Mouse (Mus musculus) CH12.LX (cell line): ENCODE data around the gene Slc6a14. TPM values are rescaled to one million over a fixed set of nuclear protein-coding genes. Genes with fewer than 3 reads are reported as not detected.

Experiments
- DNase-seq: peaks from one replicate; pipeline ENCODE4 v3.0.0-alpha.2; 2013; ENCODE audit errors: extremely low read depth
- H3K27ac ChIP-seq: 2 replicates; pipeline ENCODE4 v1.5.1; 2012; ENCODE audit warnings: low read depth, mild to moderate bottlenecking, control low read depth, moderate library complexity; ENCODE audit not compliant: insufficient read depth
- H3K27me3 ChIP-seq: replicated peaks from 2 replicates; pipeline ENCODE3; 2012; ENCODE audit warnings: inconsistent platforms
- H3K36me3 ChIP-seq, 2 experiments: replicated peaks in 1 of 2; 2 replicates each; pipeline versions ENCODE3 to v1.6.1; 2012; ENCODE audit warnings: inconsistent platforms in 1 of 2, low read length in 1 of 2, mild to moderate bottlenecking in 1 of 2, mixed read lengths in 1 of 2, moderate library complexity in 1 of 2; ENCODE audit not compliant: control insufficient read depth in 1 of 2, insufficient read depth in 1 of 2
- H3K4me1 ChIP-seq, 2 experiments: 2 replicates each; pipeline ENCODE4 v1.6.1; 2012; ENCODE audit warnings: inconsistent platforms in 1 of 2, moderate library complexity in 1 of 2; ENCODE audit not compliant: insufficient read depth in 2 of 2, control insufficient read depth in 1 of 2
- H3K4me2 ChIP-seq: 2 replicates; pipeline ENCODE4 v1.6.1; 2012; ENCODE audit warnings: low read depth, mild to moderate bottlenecking, control low read depth; ENCODE audit not compliant: poor library complexity, insufficient read depth, severe bottlenecking
- H3K4me3 ChIP-seq, 3 experiments: fragments of 150-350 bp in 1 of 3; sonication (generic) in 1 of 3; replicated peaks in 1 of 3; 2 replicates each; pipeline versions ENCODE3 to v1.5.1; 2011 to 2012; ENCODE audit warnings: low read depth in 2 of 3, low read length in 2 of 3, mild to moderate bottlenecking in 2 of 3, moderate library complexity in 2 of 3, control low read depth in 1 of 3, improper control_type of control experiment in 1 of 3, inconsistent platforms in 1 of 3, mixed read lengths in 1 of 3; ENCODE audit not compliant: poor library complexity in 1 of 3
- H3K79me2 ChIP-seq: replicated peaks from 2 replicates; pipeline ENCODE4 v1.6.1; 2012; ENCODE audit warnings: mild to moderate bottlenecking, moderate library complexity; ENCODE audit not compliant: control insufficient read depth, poor library complexity, insufficient read depth, severe bottlenecking; ENCODE audit errors: extremely low read depth
- H3K9ac ChIP-seq: 2 replicates; pipeline ENCODE4 v1.6.1; 2012; ENCODE audit warnings: low read depth, mild to moderate bottlenecking, control low read depth, moderate library complexity; ENCODE audit not compliant: insufficient read depth
- H3K9me3 ChIP-seq: replicated peaks from 2 replicates; pipeline ENCODE3; 2012; ENCODE audit warnings: low read length, inconsistent platforms, mixed read lengths
- BHLHE40 ChIP-seq: IDR thresholded peaks from 2 replicates; pipeline ENCODE4 v1.6.1; 2011; ENCODE audit warnings: mild to moderate bottlenecking, low read depth, low read length, improper control_type of control experiment
- CTCF ChIP-seq, 2 experiments: IDR thresholded peaks in 1 of 2; conservative IDR thresholded peaks in 1 of 2; 2 replicates each; pipeline ENCODE4 v1.5.1; 2011 to 2012; ENCODE audit warnings: low read depth in 2 of 2, low read length in 2 of 2, improper control_type of control experiment in 1 of 2, inconsistent platforms in 1 of 2, mild to moderate bottlenecking in 1 of 2, moderate library complexity in 1 of 2
- EP300 ChIP-seq: IDR thresholded peaks from 2 replicates; pipeline ENCODE4 v1.6.1; 2011; ENCODE audit warnings: low read length, improper control_type of control experiment
- JUND ChIP-seq: conservative IDR thresholded peaks from 2 replicates; pipeline ENCODE4 v1.6.1; 2011; ENCODE audit warnings: low read depth, low read length, improper control_type of control experiment
- MAX ChIP-seq: IDR thresholded peaks from 2 replicates; pipeline ENCODE4 v1.6.1; 2011; ENCODE audit warnings: low read length, improper control_type of control experiment
- MAZ ChIP-seq: IDR thresholded peaks from 2 replicates; pipeline ENCODE4 v1.6.1; 2012; ENCODE audit warnings: low read depth, mild to moderate bottlenecking, inconsistent platforms, low read length, improper control_type of control experiment, moderate library complexity
- NRF1 ChIP-seq: IDR thresholded peaks from 2 replicates; pipeline ENCODE4 v1.6.1; 2014; ENCODE audit warnings: low read depth, mild to moderate bottlenecking, inconsistent platforms, low read length, improper control_type of control experiment, moderate library complexity
- PAX5 ChIP-seq: IDR thresholded peaks from 2 replicates; pipeline ENCODE4 v1.6.1; 2012; ENCODE audit warnings: low read length, inconsistent platforms, mixed read lengths
- POLR2AphosphoS2 ChIP-seq: IDR thresholded peaks from 2 replicates; pipeline ENCODE4 v1.6.1; 2011; ENCODE audit warnings: low read depth, low read length, improper control_type of control experiment
- RAD21 ChIP-seq: IDR thresholded peaks from 2 replicates; pipeline ENCODE4 v1.6.1; 2011; ENCODE audit warnings: low read depth, mild to moderate bottlenecking, low read length, improper control_type of control experiment, moderate library complexity
- RCOR1 ChIP-seq: conservative IDR thresholded peaks from 2 replicates; pipeline ENCODE4 v1.6.1; 2012; ENCODE audit warnings: low read depth, mild to moderate bottlenecking, inconsistent platforms, low read length, improper control_type of control experiment
- SIN3A ChIP-seq: IDR thresholded peaks from 2 replicates; pipeline ENCODE4 v1.6.1; 2012; ENCODE audit warnings: low read length, improper control_type of control experiment, inconsistent platforms
- SMC3 ChIP-seq: IDR thresholded peaks from 2 replicates; pipeline ENCODE4 v1.6.1; 2011; ENCODE audit warnings: low read depth, low read length, improper control_type of control experiment
- TBP ChIP-seq: conservative IDR thresholded peaks from 2 replicates; pipeline ENCODE4 v1.6.1; 2011; ENCODE audit warnings: low read depth, low read length, improper control_type of control experiment
- USF1 ChIP-seq: IDR thresholded peaks from 2 replicates; pipeline ENCODE4 v1.6.1; 2014; ENCODE audit warnings: low read depth, mild to moderate bottlenecking, inconsistent platforms, low read length, improper control_type of control experiment
- USF2 ChIP-seq: conservative IDR thresholded peaks from 2 replicates; pipeline ENCODE4 v1.6.1; 2011; ENCODE audit warnings: low read depth, low read length, improper control_type of control experiment
- ZC3H11A ChIP-seq: IDR thresholded peaks from 2 replicates; pipeline ENCODE4 v1.6.1; 2012; ENCODE audit warnings: low read depth, mild to moderate bottlenecking, inconsistent platforms, low read length, improper control_type of control experiment
- ZMIZ1 ChIP-seq: IDR thresholded peaks from 2 replicates; pipeline ENCODE4 v1.6.1; 2012; ENCODE audit warnings: low read depth, mild to moderate bottlenecking, inconsistent platforms, low read length, improper control_type of control experiment
- dilution Hi-C: fragments of 300-500 bp; cut with MboI; formaldehyde crosslinking; loops from 2 replicates; pipeline ENCODE4 v1.14.3; 2020; ENCODE audit warnings: low sequenced_read_pairs; ENCODE audit not compliant: extremely low pct_unique_long_range_greater_than_20kb, extremely low pct_ligation_motif_present
- in situ Hi-C: fragments of 300-500 bp; cut with MboI; formaldehyde crosslinking; loops from 3 replicates; pipeline ENCODE4 v1.14.3; 2019; ENCODE audit warnings: low sequenced_read_pairs, low pct_ligation_motif_present, low pct_unique_long_range_greater_than_20kb, mixed read lengths
- polyA plus RNA-seq: library from polyadenylated mRNA; unstranded; fragments of >175 nt; gene quantifications from 2 replicates; pipeline ENCODE4 v1.2.1, GENCODE M21; 2012; ENCODE audit warnings: low read depth; ENCODE audit not compliant: insufficient read length
- total RNA-seq, 2 experiments: library from RNA; depleted of rRNA; stranded (reverse); fragments of 300-350 nt in 1 of 2; fragments of >200 nt in 1 of 2; gene quantifications; 2 replicates each; pipeline ENCODE4 v1.2.3; 2012 to 2014

Slc6a14 gene
- total RNA-seq (2012; rRNA removed) (not detected in 2 replicates), total RNA-seq (2014; rRNA removed) (not detected in 2 replicates), polyA plus RNA-seq (not detected in 2 replicates)

DNA sequence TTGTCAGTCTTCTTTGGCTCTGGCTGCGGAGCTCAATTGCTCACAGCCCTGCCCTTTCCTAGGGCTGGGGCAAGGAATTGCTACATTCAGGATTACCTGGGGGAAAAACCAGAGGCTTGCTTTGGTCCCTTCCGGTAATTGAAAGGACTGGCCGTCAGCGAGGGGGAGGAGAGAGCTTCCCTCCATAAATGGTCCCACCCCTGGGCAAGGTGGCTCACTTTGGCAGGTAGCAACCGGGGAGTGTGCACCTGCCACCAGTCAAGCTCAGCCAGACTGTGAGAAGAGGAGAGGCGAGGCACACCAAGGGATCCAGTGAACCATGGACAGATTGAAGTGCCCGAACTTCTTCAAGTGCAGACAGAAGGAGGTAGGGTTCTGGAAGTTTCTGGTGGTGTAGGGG, at the start of gene Slc6a14:
TSS of gene Slc6a14 (plus strand) at position 68 of the 400 bp plus-strand sequence.
- Histone ChIP-seq H3K9me3 (peaks cover 5% of the 10 kb centered on the region), H3K27me3 (no peaks in the 10 kb centered on the region), H3K27ac (no peak within 1 kb of the TSS), H3K9ac (no peak within 1 kb of the TSS), H3K4me3 (no peak within 1 kb of the TSS), H3K4me1 (no peaks in the 10 kb centered on the region), H3K79me2 (no peaks in the 10 kb centered on the region), H3K36me3 (no peaks in the 10 kb centered on the region), H3K4me2 (no peak within 1 kb of the TSS)
- no peak for DNase-seq
- in situ Hi-C loops: no loop called here
- dilution Hi-C loops: no loop called here
- TF ChIP-seq RAD21 (no peak), JUND (no peak)

DNA sequence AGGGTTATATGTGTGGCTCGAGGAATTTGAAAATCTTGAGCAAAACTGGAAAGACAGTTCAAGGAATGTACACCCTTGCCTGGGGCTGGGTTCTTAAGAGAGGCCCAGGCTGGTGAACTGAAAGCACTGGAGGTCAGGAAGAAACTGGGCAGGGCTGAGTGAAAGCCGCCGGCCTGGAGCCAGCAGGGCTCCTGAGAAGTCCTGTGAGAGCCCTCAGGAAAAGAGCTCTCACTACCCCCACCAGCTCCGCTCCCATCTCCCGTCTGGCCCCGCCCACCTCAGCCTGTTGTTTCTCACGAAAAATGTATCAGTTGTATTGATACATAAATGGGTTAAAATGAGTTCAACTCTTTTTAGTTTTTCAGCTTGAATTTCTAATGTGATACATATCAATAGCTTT, 43.8 kb upstream of the Slc6a14 start:
- in situ Hi-C loops (no loop called here), dilution Hi-C loops (no loop called here)
- Histone ChIP-seq H3K27ac (no peak overlapping the region), H3K4me3 (no peak overlapping the region), H3K9me3 (no peaks in the 10 kb centered on the region), H3K9ac (no peak overlapping the region), H3K4me1 (no peaks in the 10 kb centered on the region), H3K79me2 (no peaks in the 10 kb centered on the region), H3K27me3 (no peaks in the 10 kb centered on the region), H3K36me3 (no peaks in the 10 kb centered on the region), H3K4me2 (no peak overlapping the region)
- no peak for DNase-seq
- TF ChIP-seq SMC3 (no peak), SIN3A (no peak), RCOR1 (no peak), USF2 (no peak), USF1 (no peak), TBP (no peak), ZC3H11A (no peak), EP300 (no peak), MAX (no peak), MAZ (no peak), PAX5 (no peak), CTCF (conservative IDR thresholded peaks at IDR 0.05 in 1 of 2, IDR thresholded peaks at IDR 0.05 in 1 of 2; ENCODE audit: low read depth in 2 of 2, low read length in 2 of 2) (no peak), NRF1 (no peak), BHLHE40 (no peak), ZMIZ1 (no peak), POLR2AphosphoS2 (no peak)
